Mouse (Mus musculus) layer of hippocampus, adult 11-12 months (tissue): Measurements from ENCODE around the gene H2-Q10.

Experiments
- DNase-seq: peaks from one replicate; pipeline ENCODE4 v3.0.0; 2022; ENCODE audit warnings: low spot score

Gene H2-Q10

GRCm38 (mm10) chr17:35515911-35516640, 46.2 kb downstream of the H2-Q10 start:
- no peak for DNase-seq

- DNase-seq = peak; percentile 94
Observed at GRCm38 (mm10) chr17:35516652-35517500, 47.0 kb downstream of the H2-Q10 start, which contains the start of the genes Tcf19 and Cchcr1. Gene Tcf19 (minus strand): TSS chr17:35516824. Gene Cchcr1 (plus strand): TSS chr17:35517100.

GRCm38 (mm10) chr17:35517526-35517925, 47.6 kb downstream of the H2-Q10 start:
- DNase-seq = no peak
